Mouse (Mus musculus) urinary bladder, adult 2 months (tissue): ENCODE data around the gene Lrrc23. TPM values are rescaled to one million over a fixed set of nuclear protein-coding genes. Genes with fewer than 3 reads are reported as not detected.
"Not testable (repeated sequence)": the region's sequence is repeated elsewhere in the genome, so short reads cannot be mapped to it uniquely, and the experiment has no call there.

Experiments
- DNase-seq: peaks from one replicate; pipeline ENCODE4 v3.0.0; 2022; ENCODE audit warnings: low spot score
- polyA plus RNA-seq: library from polyadenylated mRNA; depleted of rRNA; stranded (reverse); fragments of >200 nt; gene quantifications from 2 replicates; pipeline ENCODE4 v1.2.3, GENCODE M21; 2012

The Lrrc23 gene
- polyA plus RNA-seq, 1 experiment: 1.2 TPM

DNA sequence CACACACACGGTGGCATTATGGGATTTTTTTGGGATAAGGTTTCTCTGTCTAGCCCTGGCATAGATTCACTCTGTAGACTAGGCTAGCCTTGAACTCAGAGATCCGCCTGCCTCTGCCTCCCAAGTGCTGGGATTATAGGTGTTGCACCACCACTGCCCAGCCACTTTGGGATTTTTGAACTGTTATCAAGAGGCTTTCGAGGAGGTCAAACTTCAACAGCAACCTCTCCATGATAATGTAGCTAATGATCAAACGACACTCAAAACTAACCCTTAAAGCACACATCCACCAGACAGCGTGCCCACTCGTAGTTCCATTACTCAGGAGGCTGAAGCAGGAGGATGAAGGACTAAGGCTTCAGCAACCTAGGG is 28.4 kb upstream of the Lrrc23 start:
- no peak for DNase-seq

DNA sequence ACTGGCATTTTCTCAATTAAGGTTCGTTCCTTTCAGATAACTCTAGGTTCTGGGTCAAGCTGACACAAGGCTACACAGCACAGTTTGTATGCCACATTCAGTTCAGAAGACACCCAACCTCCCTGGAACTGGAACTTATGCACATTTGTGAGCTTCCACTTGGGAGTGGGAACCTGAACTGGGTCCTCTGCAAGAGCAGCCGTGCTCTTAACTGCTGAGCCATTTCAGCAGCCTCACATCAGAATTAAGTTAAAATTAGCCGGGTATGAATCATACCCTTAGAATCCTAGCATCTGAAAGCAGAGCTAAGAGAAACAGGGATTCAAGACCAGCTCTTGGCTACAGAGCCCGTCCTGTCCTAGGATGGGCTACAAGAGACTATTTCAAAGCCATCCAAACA is 27.8 kb upstream of the Lrrc23 start:
- DNase-seq: no peak

DNA sequence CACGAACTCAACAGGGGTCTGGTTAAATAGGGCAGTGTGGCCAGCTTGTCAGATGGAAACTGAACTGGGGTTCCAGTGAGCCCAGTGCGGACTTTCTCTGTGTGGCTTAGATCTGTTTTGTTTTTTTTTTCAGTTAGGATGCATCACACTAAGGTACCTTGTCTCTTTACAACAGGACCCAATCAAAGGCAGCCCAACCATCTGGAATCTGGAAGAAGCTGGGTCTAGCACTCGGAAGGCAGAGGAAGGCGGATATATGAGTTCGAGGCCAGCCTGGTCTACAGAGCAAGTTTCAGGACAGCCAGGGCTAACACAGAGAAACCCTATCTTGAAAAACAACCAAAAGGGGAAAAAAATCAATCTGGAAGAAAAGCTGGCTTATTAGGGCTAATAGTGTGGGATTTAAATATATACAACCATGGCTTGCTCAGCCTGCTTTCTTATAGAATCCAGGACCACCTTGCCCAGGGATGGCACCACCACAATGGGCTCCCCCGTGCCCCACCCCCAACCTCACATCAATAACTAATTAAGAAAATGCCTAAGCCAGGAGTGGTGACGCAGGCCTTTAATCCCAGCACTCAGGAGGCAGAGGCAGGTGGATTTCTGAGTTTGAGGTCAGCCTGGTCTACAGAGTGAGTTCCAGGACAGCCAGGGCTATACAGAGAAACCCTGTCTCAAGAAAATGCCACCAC is 27.1 kb upstream of the Lrrc23 start:
- DNase-seq: no peak

DNA sequence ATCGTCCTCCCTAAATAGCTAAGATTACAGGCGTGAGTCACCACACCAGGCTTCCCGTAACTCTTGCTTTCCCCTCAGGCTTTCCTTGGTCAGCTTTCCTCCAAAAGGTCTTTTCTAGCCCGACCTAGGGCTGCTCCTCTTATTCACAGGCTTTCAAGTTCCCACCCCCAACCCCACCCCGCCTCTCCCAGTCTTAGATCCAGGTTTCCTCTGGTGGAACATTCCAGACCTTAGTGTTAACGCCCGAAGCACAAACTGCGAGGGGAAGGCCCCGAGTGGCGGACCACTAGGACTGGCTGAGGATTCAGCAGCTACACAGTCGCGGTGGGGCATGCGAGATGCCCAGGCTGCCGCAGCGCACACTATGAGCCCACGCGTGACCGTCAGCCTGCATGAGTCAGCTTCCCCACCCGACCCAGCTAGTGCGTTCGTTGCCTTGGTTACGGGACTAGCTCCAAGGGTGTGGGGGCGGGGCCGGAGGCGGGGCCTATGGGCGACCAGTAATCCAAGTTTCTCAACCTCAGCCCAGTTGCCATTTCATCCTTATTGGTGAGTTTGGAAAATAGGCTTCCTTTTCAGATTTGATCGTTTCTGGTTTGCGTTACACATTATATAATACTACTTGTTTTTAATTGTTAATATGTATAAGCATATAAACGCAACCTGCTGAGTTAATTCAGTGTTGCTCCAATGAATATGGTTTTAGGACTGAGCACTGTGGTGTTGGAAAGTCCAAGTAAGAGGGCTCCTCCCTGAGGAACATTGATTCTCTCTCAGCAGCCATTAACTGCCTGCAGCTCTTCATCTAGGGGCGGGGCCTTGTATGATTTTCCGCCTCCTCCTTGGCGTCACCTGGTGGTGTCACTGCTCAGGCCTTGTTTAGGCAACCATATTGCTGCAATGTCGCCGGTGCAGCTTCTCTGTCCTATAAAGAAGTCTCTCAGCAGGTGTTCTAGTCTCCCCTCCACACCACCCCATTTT is 26.1 kb upstream of the Lrrc23 start:
- DNase-seq: peak; percentile 84

GRCm38 (mm10) chr6:124804341-124804740 is 24.8 kb upstream of the Lrrc23 start:
- DNase-seq: no peak

DNA sequence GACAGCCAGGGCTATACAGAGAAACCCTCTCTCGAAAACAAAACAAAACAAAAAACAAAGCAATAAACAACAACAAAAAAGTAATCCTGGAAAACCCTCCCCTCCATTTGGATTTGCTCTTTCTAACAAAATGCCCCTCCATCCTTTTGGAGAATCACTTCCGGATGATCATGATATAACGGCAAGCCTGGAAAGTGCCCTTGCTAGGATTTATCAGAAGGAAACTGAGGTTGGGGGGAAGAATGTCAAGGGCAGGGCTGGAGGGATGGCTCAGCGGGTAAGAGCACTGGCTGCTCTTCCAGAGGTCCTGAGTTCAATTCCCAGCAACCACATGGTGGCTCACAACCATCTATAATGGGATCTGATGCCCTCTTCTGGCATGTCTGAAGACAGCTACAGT is 24.2 kb upstream of the Lrrc23 start:
- DNase-seq: not testable (repeated sequence)

GRCm38 (mm10) chr6:124803061-124803460 is 23.5 kb upstream of the Lrrc23 start:
- no peak for DNase-seq

DNA sequence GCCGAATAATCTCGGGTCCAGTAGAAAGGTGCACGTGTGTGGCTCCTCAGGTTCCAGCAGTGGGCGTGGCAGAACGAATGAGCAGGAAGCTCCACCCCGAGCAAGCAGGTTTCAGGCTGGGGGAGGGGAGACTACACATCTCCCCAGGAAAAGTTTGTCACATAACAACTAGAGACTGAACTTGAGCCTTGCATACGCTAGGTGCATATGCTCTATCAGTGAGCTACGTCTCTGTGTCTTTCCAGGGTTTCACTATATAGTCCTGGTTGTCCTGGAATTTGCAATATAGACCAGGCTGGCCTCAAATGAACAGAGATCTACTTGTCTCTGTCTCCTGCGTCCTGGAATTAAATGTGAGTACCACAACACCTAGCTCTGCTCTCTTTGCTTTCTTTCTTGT is 22.9 kb upstream of the Lrrc23 start:
- DNase-seq: not testable (repeated sequence)

DNA sequence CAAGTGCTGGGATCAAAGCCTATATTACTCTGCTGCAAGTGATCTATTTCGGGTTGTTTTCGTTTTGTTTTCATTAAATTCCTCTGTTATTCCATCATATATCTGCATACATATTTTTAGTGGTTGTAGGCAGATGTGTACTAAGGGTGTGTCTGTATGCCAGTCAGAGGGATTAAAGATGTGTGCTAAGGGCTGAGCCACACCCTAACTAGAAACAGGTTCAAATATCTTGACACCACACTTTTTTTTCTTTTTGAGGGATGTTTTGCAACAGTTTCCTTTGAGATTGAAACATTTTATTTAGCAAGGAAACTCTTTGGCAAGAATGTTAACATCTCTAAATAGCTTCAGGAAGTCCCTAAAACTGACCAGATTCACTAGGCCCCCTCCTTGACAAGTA is 16.7 kb upstream of the Lrrc23 start:
- no peak for DNase-seq

DNA sequence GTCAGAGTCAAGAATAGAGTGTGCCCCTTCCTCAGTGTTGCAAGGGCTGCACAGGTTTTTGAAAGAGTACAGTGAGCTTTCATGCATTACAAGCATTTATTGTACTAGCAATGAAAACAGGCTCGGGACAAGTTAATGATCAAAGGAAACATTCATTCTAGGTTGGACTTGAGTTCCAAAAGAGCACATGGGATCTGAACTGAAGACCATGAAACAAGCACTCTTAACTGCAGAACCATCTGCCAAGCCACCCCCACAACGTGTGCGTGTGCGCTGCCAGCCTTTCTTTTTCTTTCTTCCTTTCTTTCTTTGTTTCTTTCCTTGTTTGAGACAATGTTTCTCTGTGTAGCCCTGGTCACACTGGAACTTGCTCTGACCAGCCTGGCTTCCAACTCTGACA is 16.3 kb upstream of the Lrrc23 start:
- DNase-seq: no peak

GRCm38 (mm10) chr6:124791911-124792310 is 12.4 kb upstream of the Lrrc23 start:
- DNase-seq: no peak

DNA sequence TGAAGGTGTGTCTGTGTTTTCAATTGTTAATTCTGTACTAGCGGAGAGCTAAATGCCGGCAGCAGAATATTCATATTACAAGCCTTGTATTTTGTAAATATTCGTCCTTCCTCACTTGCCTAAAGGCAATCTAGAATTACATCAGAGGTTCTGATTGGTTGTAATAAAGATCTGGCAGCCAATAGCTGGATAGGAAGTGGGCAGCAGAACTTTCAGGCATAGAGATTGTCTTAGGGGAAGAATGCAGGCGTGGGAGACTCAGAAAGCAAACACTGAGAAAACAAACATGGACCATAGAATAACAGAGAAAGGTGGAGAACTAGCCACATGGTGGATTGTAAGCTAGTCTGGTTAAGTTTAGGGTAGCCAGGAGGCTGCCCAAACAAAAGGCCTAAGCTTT is 10.6 kb upstream of the Lrrc23 start:
- no peak for DNase-seq

GRCm38 (mm10) chr6:124789519-124789918 is 10.0 kb upstream of the Lrrc23 start:
- no peak for DNase-seq

DNA sequence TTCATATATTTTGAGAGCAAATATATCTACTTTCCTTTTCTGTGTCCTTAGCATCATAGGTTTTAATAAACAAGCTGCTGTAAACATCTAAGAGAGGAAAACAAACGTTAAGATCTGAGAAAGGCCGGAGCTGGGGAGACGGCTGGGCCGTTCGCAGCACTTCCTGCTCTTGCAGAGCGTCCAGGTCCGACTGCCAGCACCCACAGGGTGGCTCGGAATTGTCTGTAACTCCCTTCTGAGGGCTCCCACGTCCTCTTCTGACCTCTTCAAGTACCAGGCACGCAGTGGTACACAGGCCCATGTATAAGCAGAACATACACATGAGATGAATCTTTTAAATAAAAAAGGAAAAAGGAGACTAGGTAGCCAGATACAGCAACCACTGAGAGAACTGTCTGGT is 8.2 kb upstream of the Lrrc23 start:
- no peak for DNase-seq

- no peak for DNase-seq
Observed at GRCm38 (mm10) chr6:124786756-124787420, 7.4 kb upstream of the Lrrc23 start.

GRCm38 (mm10) chr6:124782436-124782835 is 2.9 kb upstream of the Lrrc23 start:
- no peak for DNase-seq

DNA sequence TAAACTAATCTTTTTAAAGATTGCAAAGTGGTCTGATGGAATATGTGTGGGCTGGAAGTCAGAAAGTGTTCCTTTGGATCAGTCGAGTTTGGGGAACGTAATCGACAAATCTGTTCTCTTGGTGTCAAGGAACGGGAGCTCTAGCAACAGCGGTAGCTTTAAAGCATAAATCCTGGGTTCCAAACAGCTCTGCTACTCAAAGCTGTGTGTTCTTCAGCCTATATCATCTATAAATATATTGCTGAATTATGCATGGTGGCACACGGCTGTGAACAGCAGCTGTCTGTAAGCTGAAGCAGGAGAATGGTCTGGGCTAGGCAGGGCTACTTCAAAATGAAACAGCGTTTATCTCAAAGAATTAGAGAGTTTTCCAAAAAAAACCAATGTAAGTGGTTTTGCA is 1.4 kb upstream of the Lrrc23 start:
- no peak for DNase-seq

- no peak for DNase-seq
Observed at GRCm38 (mm10) chr6:124779984-124780416, 473 bp upstream of the Lrrc23 start.

DNA sequence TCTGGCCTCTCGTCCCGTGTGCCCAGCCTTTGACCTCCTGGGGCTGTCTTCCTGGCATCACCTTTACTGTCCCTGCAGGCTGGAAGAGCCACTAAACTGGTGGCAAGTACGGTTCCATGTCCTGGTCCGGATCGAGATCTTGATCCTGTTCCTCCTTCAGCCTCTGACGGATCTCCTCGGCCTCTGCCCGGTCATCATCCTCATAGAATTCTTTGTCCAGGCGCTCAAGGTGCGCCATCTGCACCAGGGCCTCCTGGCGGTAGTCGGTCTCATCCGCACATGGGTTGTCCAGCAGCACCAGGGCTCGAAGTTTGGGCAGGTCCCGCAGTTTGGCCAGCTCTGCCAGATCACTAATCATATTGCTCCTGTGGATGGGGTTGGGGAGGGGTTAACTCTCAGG is 9.0 kb downstream of the Lrrc23 start:
- no peak for DNase-seq

GRCm38 (mm10) chr6:124770013-124770412 is 9.5 kb downstream of the Lrrc23 start:
- DNase-seq: no peak

DNA sequence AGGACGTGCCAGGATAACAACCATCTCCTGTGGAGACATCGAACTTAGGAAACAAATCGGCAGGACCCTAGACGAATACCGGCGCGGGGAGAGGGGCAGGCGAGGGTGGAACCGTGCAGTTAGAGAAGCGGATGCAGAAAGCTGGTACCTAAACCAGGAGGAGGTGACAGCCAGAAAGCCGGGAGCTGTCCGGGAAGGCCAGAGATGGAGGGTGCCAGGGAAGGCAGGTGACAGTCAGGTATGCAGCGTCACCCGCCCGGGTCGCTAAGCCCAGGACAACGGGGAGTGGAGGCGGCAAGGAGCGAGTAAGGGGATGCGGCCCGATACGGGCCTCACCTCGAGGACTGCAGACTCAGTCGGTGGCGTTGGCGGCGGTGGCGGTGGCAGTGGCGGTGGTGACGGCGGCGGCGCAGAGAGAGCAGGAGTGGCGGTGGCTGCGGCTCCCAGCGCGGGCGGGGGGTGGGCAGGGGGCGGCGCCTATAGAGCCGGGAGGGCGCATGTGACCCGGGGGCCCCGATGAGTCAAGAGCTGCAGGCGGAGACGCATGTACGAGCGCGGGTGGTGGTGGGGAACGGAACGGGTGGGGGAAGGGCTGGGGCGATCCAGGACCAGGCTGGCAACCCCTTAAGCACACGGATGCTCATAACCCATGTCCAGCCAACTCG is 10.3 kb downstream of the Lrrc23 start, which contains the start of gene Eno2:
TSS of gene Eno2 (minus strand) at position 573 of the 665 bp plus-strand sequence.
- DNase-seq: no peak

- DNase-seq: no peak
Observed at GRCm38 (mm10) chr6:124768704-124769044, 10.9 kb downstream of the Lrrc23 start.
